8 mouse cellular contexts compared by ENCODE assay signal in genomic region chr2:156143367-156143766, GRCm38 (mm10). TPM values are rescaled to one million over a fixed set of nuclear protein-coding genes. Genes with fewer than 3 reads are reported as not detected.
A peak's percentile ranks its signal among the peaks of the same experiment; 100 is the strongest.
DNase-seq lines count a peak whose midpoint lies in the region; ATAC-seq and TF ChIP-seq lines count a peak whose summit lies in the region.

No protein-coding gene starts in this region.

- no peak for TF ChIP-seq CTCF in lung, postnatal 0 days (IDR thresholded peaks at IDR 0.05)
- no peak for TF ChIP-seq CTCF in midbrain, postnatal 0 days (IDR thresholded peaks at IDR 0.05)

- H3K9me3 ChIP-seq in lung, postnatal 0 days (ENCODE audit: low read length): no peaks in the 10 kb centered on the region
- no peaks in the 10 kb centered on the region for H3K9me3 ChIP-seq in embryonic facial prominence, embryonic 12.5 days
- H3K9me3 ChIP-seq in intestine, embryonic 16.5 days (ENCODE audit: control insufficient read depth, low read length): no peaks in the 10 kb centered on the region
- no peaks in the 10 kb centered on the region for H3K9me3 ChIP-seq in midbrain, postnatal 0 days (ENCODE audit: low read length)

- no peak for DNase-seq in lung, postnatal 0 days (ENCODE audit: low spot score)
- no peak for DNase-seq in lung, postnatal 36 days
- no peak for DNase-seq in midbrain, postnatal 0 days (ENCODE audit: low spot score)
- no peak for DNase-seq in right cerebral cortex, postnatal 36 days (ENCODE audit: low spot score in 2 of 2)
- DNase-seq in layer of hippocampus, postnatal 25 days (ENCODE audit: extremely low spot score in 1 of 2, low spot score in 1 of 2): no peak
- DNase-seq in layer of hippocampus, adult 18-20 months (ENCODE audit: low spot score in 2 of 2): no peak

- H3K4me1 ChIP-seq in lung, postnatal 0 days (ENCODE audit: insufficient read depth, low read depth, low read length): peaks cover 4% of the 10 kb centered on the region
- H3K4me1 ChIP-seq in embryonic facial prominence, embryonic 12.5 days: peaks cover 13% of the 10 kb centered on the region; the same call in 1 of the 2 replicates
- peaks cover 5% of the 10 kb centered on the region; the same call in 1 of the 2 replicates for H3K4me1 ChIP-seq in intestine, embryonic 16.5 days (ENCODE audit: control insufficient read depth, insufficient read depth, low read length)
- no peaks in the 10 kb centered on the region for H3K4me1 ChIP-seq in midbrain, postnatal 0 days (ENCODE audit: insufficient read depth, low read length)

- TF ChIP-seq EP300 in lung, postnatal 0 days (IDR thresholded peaks at IDR 0.05): no peak

- ATAC-seq in lung, postnatal 0 days: 0 out of 2 replicates have a peak, but pooled peaks have one; percentile 1
- ATAC-seq in embryonic facial prominence, embryonic 12.5 days (ENCODE audit: insufficient number of reproducible peaks, insufficient read depth, low FRiP score, low TSS enrichment): no peak
- peak; percentile 10 for ATAC-seq in intestine, embryonic 16.5 days
- ATAC-seq in midbrain, postnatal 0 days (ENCODE audit: low FRiP score): no peak

- peak overlapping the region; percentile 87 for H3K9ac ChIP-seq in lung, postnatal 0 days (replicated peaks; ENCODE audit: low read depth)
- peak overlapping the region; percentile 81 for H3K9ac ChIP-seq in embryonic facial prominence, embryonic 12.5 days
- peak overlapping the region; percentile 94 for H3K9ac ChIP-seq in intestine, embryonic 16.5 days (ENCODE audit: low read depth, low read length)
- peak overlapping the region; percentile 84 for H3K9ac ChIP-seq in midbrain, postnatal 0 days (replicated peaks; ENCODE audit: low read length, poor library complexity, severe bottlenecking)

- no peaks in the 10 kb centered on the region for H3K27me3 ChIP-seq in lung, postnatal 0 days (replicated peaks; ENCODE audit: insufficient read depth, low read length)
- no peaks in the 10 kb centered on the region for H3K27me3 ChIP-seq in embryonic facial prominence, embryonic 12.5 days
- no peaks in the 10 kb centered on the region for H3K27me3 ChIP-seq in intestine, embryonic 16.5 days (replicated peaks; ENCODE audit: control insufficient read depth, insufficient read depth, low read length)
- H3K27me3 ChIP-seq in midbrain, postnatal 0 days (ENCODE audit: insufficient read depth, low read length): no peaks in the 10 kb centered on the region

- 2% methylated on average over 16 of the region's 16 CpGs for WGBS in lung, postnatal 0 days
- WGBS in embryonic facial prominence, embryonic 12.5 days: 2% methylated on average over 16 of the region's 16 CpGs
- 1% methylated on average over 16 of the region's 16 CpGs for WGBS in intestine, embryonic 16.5 days
- WGBS in midbrain, postnatal 0 days: 3% methylated on average over 16 of the region's 16 CpGs

- peaks cover 22% of the 10 kb centered on the region for H3K36me3 ChIP-seq in lung, postnatal 0 days (ENCODE audit: insufficient read depth, low read length)
- H3K36me3 ChIP-seq in embryonic facial prominence, embryonic 12.5 days: peaks cover 21% of the 10 kb centered on the region
- peaks cover 6% of the 10 kb centered on the region; the same call in 1 of the 2 replicates for H3K36me3 ChIP-seq in intestine, embryonic 16.5 days (ENCODE audit: control insufficient read depth, insufficient read depth, low read length)
- H3K36me3 ChIP-seq in midbrain, postnatal 0 days (ENCODE audit: insufficient read depth, low read length): no peaks in the 10 kb centered on the region; the same call in 1 of the 2 replicates

- peak overlapping the region; percentile 68 for H3K4me3 ChIP-seq in lung, postnatal 0 days (ENCODE audit: low read depth, low read length)
- H3K4me3 ChIP-seq in embryonic facial prominence, embryonic 12.5 days: peak overlapping the region; percentile 84
- peak overlapping the region; percentile 89 for H3K4me3 ChIP-seq in intestine, embryonic 16.5 days (ENCODE audit: low read length)
- H3K4me3 ChIP-seq in midbrain, postnatal 0 days (ENCODE audit: low read depth, low read length): peak overlapping the region; percentile 76

- H3K4me2 ChIP-seq in lung, postnatal 0 days (replicated peaks; ENCODE audit: low read depth, low read length): peak overlapping the region; percentile 85
- H3K4me2 ChIP-seq in embryonic facial prominence, embryonic 12.5 days (replicated peaks): peak overlapping the region; percentile 68
- H3K4me2 ChIP-seq in intestine, embryonic 16.5 days (ENCODE audit: low read depth, low read length): peak overlapping the region; percentile 70
- H3K4me2 ChIP-seq in midbrain, postnatal 0 days (ENCODE audit: low read depth, low read length, poor library complexity, severe bottlenecking): peak overlapping the region; percentile 61

- peak overlapping the region; percentile 88 for H3K27ac ChIP-seq in lung, postnatal 0 days (ENCODE audit: low read length)
- H3K27ac ChIP-seq in embryonic facial prominence, embryonic 12.5 days: peak overlapping the region; percentile 94; the same call in 1 of the 2 replicates
- H3K27ac ChIP-seq in intestine, embryonic 16.5 days (ENCODE audit: low read length): peak overlapping the region; percentile 95
- H3K27ac ChIP-seq in midbrain, postnatal 0 days (ENCODE audit: low read depth, low read length): peak overlapping the region; percentile 88

RNA-seq across cellular contexts. Expression of gene Romo1, which starts 0.5 kb away (rescaled TPM):
- 316 and 344 TPM in 2 replicates for polyA plus RNA-seq in lung, postnatal 0 days (2015; fragmentation: Nextera tagmentation; extraction: Ambion mirVana)
- 428 and 448 TPM in 2 replicates for polyA plus RNA-seq in embryonic facial prominence, embryonic 12.5 days (2016; fragmentation: Nextera tagmentation; extraction: Ambion mirVana)
- 358 and 367 TPM in 2 replicates for polyA plus RNA-seq in intestine, embryonic 16.5 days (2015; fragmentation: Nextera tagmentation; extraction: Ambion mirVana)
- 89.4 and 107 TPM in 2 replicates for total RNA-seq in midbrain, postnatal 0 days (2014; rRNA removed)
- polyA plus RNA-seq in midbrain, postnatal 0 days (2015; fragmentation: Nextera tagmentation; extraction: Ambion mirVana): 521 and 552 TPM in 2 replicates
- total RNA-seq in layer of hippocampus, postnatal 25 days (2021): 100 to 1,000 TPM; 156 to 190 TPM
- total RNA-seq in layer of hippocampus, adult 18-20 months (2021): 100 to 1,000 TPM; 156 to 158 TPM

RNA-seq across cellular contexts. Expression of gene Nfs1, which starts 0.6 kb away (rescaled TPM):
- polyA plus RNA-seq in lung, postnatal 0 days (2015; fragmentation: Nextera tagmentation; extraction: Ambion mirVana): 33.7 and 34.0 TPM in 2 replicates
- 30.7 and 34.2 TPM in 2 replicates for polyA plus RNA-seq in embryonic facial prominence, embryonic 12.5 days (2016; fragmentation: Nextera tagmentation; extraction: Ambion mirVana)
- polyA plus RNA-seq in intestine, embryonic 16.5 days (2015; fragmentation: Nextera tagmentation; extraction: Ambion mirVana): 69.0 and 69.2 TPM in 2 replicates
- 34.5 and 40.3 TPM in 2 replicates for total RNA-seq in midbrain, postnatal 0 days (2014; rRNA removed)
- 34.9 and 38.5 TPM in 2 replicates for polyA plus RNA-seq in midbrain, postnatal 0 days (2015; fragmentation: Nextera tagmentation; extraction: Ambion mirVana)
- total RNA-seq in layer of hippocampus, postnatal 25 days (2021): 10 to 100 TPM; 45.6 to 47.4 TPM
- 10 to 100 TPM; 43.6 to 44.3 TPM for total RNA-seq in layer of hippocampus, adult 18-20 months (2021)

RNA-seq across cellular contexts. Expression of gene Gm28036, which starts 16.5 kb away (rescaled TPM):
- 5.2 and 5.6 TPM in 2 replicates for polyA plus RNA-seq in lung, postnatal 0 days (2015; fragmentation: Nextera tagmentation; extraction: Ambion mirVana)
- 16.8 and 17.6 TPM in 2 replicates for polyA plus RNA-seq in embryonic facial prominence, embryonic 12.5 days (2016; fragmentation: Nextera tagmentation; extraction: Ambion mirVana)
- 13.5 and 14.1 TPM in 2 replicates for polyA plus RNA-seq in intestine, embryonic 16.5 days (2015; fragmentation: Nextera tagmentation; extraction: Ambion mirVana)
- 54.1 and 56.8 TPM in 2 replicates for total RNA-seq in midbrain, postnatal 0 days (2014; rRNA removed)
- polyA plus RNA-seq in midbrain, postnatal 0 days (2015; fragmentation: Nextera tagmentation; extraction: Ambion mirVana): 10.1 and 10.8 TPM in 2 replicates
- total RNA-seq in layer of hippocampus, postnatal 25 days (2021): 10 to 100 TPM; 21.3 to 24.4 TPM
- total RNA-seq in layer of hippocampus, adult 18-20 months (2021): 10 to 100 TPM; 23.3 to 26.4 TPM

RNA-seq across cellular contexts. Expression of gene Rbm12, which starts 31.6 kb away (rescaled TPM):
- 10.1 and 10.7 TPM in 2 replicates for polyA plus RNA-seq in lung, postnatal 0 days (2015; fragmentation: Nextera tagmentation; extraction: Ambion mirVana)
- 38.7 and 43.0 TPM in 2 replicates for polyA plus RNA-seq in embryonic facial prominence, embryonic 12.5 days (2016; fragmentation: Nextera tagmentation; extraction: Ambion mirVana)
- 16.5 and 19.3 TPM in 2 replicates for polyA plus RNA-seq in intestine, embryonic 16.5 days (2015; fragmentation: Nextera tagmentation; extraction: Ambion mirVana)
- 29.2 and 33.2 TPM in 2 replicates for total RNA-seq in midbrain, postnatal 0 days (2014; rRNA removed)
- 17.2 and 19.8 TPM in 2 replicates for polyA plus RNA-seq in midbrain, postnatal 0 days (2015; fragmentation: Nextera tagmentation; extraction: Ambion mirVana)
- 10 to 100 TPM; 28.9 to 30.6 TPM for total RNA-seq in layer of hippocampus, postnatal 25 days (2021)
- 10 to 100 TPM; 31.8 to 32.1 TPM for total RNA-seq in layer of hippocampus, adult 18-20 months (2021)

RNA-seq across cellular contexts. Expression of gene Cpne1, which starts 31.6 kb away (rescaled TPM):
- 38.3 and 42.3 TPM in 2 replicates for polyA plus RNA-seq in lung, postnatal 0 days (2015; fragmentation: Nextera tagmentation; extraction: Ambion mirVana)
- 64.9 and 68.6 TPM in 2 replicates for polyA plus RNA-seq in embryonic facial prominence, embryonic 12.5 days (2016; fragmentation: Nextera tagmentation; extraction: Ambion mirVana)
- 35.8 and 41.5 TPM in 2 replicates for polyA plus RNA-seq in intestine, embryonic 16.5 days (2015; fragmentation: Nextera tagmentation; extraction: Ambion mirVana)
- 30.0 and 34.1 TPM in 2 replicates for total RNA-seq in midbrain, postnatal 0 days (2014; rRNA removed)
- 13.7 and 13.8 TPM in 2 replicates for polyA plus RNA-seq in midbrain, postnatal 0 days (2015; fragmentation: Nextera tagmentation; extraction: Ambion mirVana)
- 10 to 100 TPM; 26.8 to 30.4 TPM for total RNA-seq in layer of hippocampus, postnatal 25 days (2021)
- total RNA-seq in layer of hippocampus, adult 18-20 months (2021): 10 to 100 TPM; 23.1 to 32.0 TPM

Comparison
In these comparisons a context has a peak if more than half of its experiments do, and no peak if none do; other contexts are left out.
1. ATAC-seq: peak in lung, postnatal 0 days (single experiment) and intestine, embryonic 16.5 days (single experiment); none in embryonic facial prominence, embryonic 12.5 days (single experiment) and midbrain, postnatal 0 days (single experiment).
2. Peak in every context shown above with its lines, with median percentiles within 50 percentile points of each other: H3K27ac ChIP-seq, H3K4me2 ChIP-seq, H3K4me3 ChIP-seq and H3K9ac ChIP-seq.